Mouse (Mus musculus): ENCODE measurements around the gene Epop. TPM values are rescaled to one million over a fixed set of nuclear protein-coding genes. Genes with fewer than 3 reads are reported as not detected.
A peak's percentile ranks its signal among the peaks of the same experiment; 100 is the strongest.

Gene Epop
- total RNA-seq, 2 experiments from 2014 or later: 103 to 109 TPM

DNA sequence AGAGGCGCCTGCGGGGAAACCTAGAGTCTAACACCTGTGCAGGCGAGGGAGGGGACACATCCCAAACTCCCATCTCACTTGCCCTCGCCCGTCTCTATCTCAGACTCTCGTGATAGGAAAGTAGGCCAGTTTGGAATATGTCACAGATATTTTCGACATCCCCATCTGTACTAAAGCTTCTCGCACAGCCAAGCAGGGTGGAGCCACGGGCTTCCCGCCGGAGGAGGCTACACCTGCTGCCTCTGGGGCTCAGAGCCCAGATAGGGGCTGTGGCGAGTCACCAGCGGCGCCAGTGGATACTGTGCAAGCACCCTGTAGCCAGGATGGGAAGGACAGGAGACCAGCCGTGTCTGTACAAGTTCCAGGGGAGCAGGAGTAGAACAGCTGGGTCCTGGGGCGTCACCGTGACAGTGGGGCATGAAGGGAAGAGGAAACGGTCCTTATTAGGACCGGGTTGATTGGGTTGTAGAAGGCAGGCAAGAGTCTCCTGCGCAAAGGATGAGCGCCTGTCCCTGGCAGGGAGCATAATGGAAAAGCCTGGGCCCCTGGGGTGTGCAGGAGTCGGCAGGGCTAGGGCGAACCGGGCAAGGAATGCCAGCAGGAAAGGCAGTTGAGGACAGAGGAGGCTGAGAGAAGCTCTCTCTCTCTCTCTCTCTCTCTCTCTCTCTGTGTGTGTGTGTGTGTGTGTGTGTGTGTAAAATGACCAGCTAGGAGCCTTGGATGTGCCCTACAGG, 39.1 kb downstream of the Epop start:
- DNase-seq (ENCODE audit: low spot score in 2 of 2): peak; percentile 58 to 72

DNA sequence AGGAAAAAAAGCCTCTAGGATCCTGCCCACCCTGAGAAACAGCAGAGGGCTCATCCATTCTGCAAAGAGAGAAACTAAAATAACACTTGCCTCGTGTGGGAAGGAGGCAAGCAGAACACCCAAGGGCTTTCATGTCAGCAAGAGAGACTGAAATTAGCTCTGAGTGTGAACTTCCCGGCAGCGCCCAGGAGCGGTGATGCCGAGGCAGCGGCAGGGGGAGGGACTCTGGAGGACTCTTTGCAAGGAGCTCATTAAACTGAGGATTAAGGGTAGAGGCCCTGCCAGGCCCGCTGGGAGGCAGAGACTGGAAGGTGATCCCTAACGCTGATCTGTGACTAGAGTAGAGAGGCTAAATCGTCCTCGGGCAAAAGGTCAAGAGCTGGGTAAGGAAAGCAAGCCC, 40.3 kb downstream of the Epop start:
- DNase-seq (ENCODE audit: low spot score in 2 of 2): peak in 1 of 2 experiments; percentile 74

DNA sequence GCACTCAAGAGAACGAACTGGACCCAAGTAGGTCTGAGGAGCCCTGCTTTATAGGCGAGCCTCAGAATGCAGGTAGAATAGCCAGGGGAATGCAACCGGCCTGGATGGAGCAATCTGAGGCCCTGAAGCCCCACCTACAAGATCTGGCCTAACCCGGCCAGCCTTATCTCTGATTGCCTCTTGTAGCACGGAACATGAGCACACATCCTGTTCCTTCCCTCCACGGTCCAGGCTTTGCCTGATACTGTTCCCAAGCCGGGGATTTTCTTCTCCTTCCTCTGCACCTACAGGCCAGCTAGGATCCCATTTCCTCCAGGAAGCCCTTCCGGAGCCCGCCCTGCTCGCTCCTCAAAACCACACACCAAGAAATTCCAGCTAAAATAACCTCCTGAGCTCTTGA, 43.6 kb downstream of the Epop start:
- no peak for DNase-seq (ENCODE audit: low spot score in 2 of 2)

DNA sequence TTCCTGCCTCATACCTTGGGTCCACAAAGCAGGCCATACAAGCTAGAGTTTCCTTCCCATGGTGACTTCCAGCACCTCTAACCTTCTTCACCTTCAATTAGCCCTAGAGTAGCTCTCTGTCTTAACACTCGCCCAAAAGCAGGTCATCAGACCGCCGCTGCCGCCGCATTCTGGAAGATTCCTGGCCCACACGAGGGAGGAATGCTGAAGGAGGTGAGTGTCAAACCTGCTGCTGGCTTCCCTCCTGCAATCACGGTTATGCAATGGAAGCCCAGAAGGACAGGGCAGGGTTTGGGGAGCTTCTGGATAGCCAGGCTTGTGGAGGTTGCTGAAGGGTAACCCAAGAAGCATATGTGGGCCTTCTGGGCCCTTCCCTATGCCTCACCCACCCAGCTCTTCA, 45.0 kb downstream of the Epop start:
- no peak for DNase-seq (ENCODE audit: low spot score in 2 of 2)

DNA sequence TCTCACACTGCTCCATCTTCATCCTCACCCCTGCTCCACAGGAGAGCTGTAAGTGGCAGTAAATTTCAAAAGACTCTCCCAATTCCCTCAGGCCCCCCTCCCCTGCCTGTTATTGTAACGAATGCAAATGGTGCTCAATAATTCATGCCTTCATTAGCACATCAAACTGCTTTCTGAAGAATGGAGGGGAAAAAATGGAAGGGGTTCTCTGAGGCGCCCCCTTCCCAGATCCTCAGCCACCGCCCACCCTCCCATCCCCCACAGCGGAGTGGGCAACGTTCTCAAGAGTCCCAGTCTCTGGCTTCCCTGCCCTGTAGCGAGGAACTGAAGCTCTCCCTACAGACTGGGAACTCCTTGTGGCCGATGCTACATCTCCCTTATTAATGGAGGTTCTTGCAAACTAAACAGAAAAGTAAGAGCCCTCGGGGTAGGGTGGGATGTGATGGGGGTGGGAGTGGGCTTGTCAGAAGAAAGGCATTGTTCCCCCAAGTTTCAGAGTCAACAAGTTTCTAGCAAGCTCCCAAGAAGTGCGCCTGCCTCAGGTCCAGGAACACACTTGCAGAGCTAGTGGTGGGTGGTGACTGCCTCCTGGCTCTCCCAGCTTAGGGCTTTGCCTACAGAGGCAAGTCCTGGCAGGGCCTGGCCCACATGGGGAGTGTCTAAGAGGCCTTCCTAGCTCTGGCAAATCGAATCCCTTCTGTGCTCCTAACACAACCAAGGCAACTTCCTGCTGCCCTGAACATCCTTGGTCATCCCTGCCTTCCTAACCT, 50.2 kb downstream of the Epop start:
- DNase-seq (ENCODE audit: low spot score in 2 of 2): no peak

DNA sequence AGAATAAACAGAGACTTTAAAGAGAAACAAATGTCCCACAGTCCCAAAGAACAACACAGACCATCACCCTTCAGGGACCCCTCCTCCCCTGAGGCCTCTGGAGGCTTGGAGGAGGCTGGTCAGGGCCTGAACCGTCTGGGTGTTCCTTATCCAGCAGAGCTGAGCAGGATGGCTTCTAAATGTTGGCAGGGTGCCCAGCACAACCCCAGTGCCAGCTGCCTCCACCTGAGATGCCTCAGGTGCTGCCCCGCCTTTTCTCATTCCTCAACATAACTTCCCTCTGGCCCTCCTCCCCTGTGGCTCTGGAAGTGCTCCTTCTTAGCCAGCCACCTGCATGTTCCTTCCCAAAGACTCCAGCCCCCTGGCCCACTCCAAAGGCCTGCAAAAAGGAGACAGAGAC, 51.2 kb downstream of the Epop start:
- no peak for DNase-seq (ENCODE audit: low spot score in 2 of 2)

Small RNAs within 50 kb of the gene (microRNA-seq; reads per million reads assigned to microRNA genes)
- gene Gm24158: 0 to 0.42 reads per million in 2 experiments
- gene Mir6927: 2.1 to 2.2 reads per million in 2 experiments

Other genes starting within 250 kb of the Epop start
- gene Arhgap23, start 214.2 kb downstream of the Epop start, total RNA-seq (2021): 10 to 100 TPM; 66.5 to 75.0 TPM
- not detected for gene 4933428G20Rik, start 129.4 kb downstream of the Epop start, total RNA-seq (2021)
- 100 to 1,000 TPM; 246 to 287 TPM for gene Srcin1, start 53.5 kb downstream of the Epop start, total RNA-seq (2021)
- 100 to 1,000 TPM; 135 to 149 TPM for gene Mllt6, start 33.7 kb upstream of the Epop start, total RNA-seq (2021)
- gene Cisd3, start 56.1 kb upstream of the Epop start, total RNA-seq (2021): 10 to 100 TPM; 54.7 to 57.2 TPM
- 10 to 100 TPM; 32.4 to 35.2 TPM for gene Pcgf2, start 70.8 kb upstream of the Epop start, total RNA-seq (2021)
- 100 to 1,000 TPM; 122 to 128 TPM for gene Psmb3, start 73.7 kb upstream of the Epop start, total RNA-seq (2021)
- 100 to 1,000 TPM; 120 to 123 TPM for gene Pip4k2b, start 115.0 kb upstream of the Epop start, total RNA-seq (2021)
- 10 to 100 TPM; 18.7 to 19.9 TPM for gene Cwc25, start 136.9 kb upstream of the Epop start, total RNA-seq (2021)
- gene 1700001P01Rik, start 146.2 kb upstream of the Epop start, total RNA-seq (2021): 1 to 10 TPM in 1 of 2 experiments, under 1 TPM in 1; 0.98 to 1.1 TPM
- gene Rpl23, start 152.7 kb upstream of the Epop start, total RNA-seq (2021): 100 to 1,000 TPM; 351 to 356 TPM
- gene Lasp1, start 169.3 kb upstream of the Epop start, total RNA-seq (2021): 100 to 1,000 TPM; 165 to 168 TPM
- 10 to 100 TPM; 73.9 to 75.8 TPM for gene B230217C12Rik, start 211.1 kb upstream of the Epop start, total RNA-seq (2021)

Measured in left cerebral cortex, adult 18-20 months (tissue).